Mouse (Mus musculus): ENCODE results near the gene Olfr920. TPM values are rescaled to one million over a fixed set of nuclear protein-coding genes. Genes with fewer than 3 reads are reported as not detected.

Gene Olfr920
- 0.16 and 0.20 TPM in 2 replicates for polyA plus RNA-seq (2012; rRNA removed)

DNA sequence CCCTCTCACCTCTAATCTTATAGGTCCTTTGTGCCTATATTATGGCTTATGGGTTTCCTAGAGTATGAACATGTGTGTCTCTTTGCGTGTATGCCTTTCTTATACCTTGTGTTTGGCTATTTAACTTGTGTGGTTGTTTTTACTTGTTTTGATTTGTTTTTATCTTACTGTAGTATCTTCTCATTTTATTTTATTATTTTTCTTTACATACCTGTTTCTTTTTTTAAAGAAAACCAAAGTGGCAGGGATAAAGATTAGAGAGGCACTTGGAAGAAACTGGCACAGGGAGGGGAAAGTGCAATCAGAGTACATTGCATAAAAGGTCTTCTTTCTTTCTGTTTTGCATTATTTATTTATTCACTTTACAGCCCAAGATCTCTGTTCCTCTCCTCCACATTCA, at the start of gene Olfr920:
Gene Olfr920, plus strand, starts transcription at position 301 of the 400 bp plus-strand sequence.

DNA sequence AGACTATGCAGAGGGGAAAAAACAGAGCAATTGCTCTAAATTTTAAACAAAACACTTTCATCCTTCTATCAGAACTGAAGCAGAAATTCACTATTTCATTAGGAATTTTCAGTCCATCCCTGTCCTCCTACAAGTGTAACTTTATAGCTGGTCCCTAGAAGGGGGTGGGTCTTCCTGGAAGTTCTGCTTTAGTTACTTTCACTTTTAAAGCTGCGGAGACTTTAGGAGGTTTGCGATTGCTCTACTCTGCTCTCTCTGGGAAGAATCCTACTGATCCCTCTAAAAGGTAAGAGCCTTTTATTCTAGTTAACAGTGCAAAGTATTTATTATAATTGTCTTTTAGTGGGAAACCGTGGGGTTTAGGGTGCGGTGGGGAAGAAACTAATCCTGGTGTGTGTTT, 34.0 kb upstream of the Olfr920 start, which contains the start of gene Vwa5a:
Gene Vwa5a, plus strand, starts transcription at position 167 of the 400 bp plus-strand sequence.

DNA sequence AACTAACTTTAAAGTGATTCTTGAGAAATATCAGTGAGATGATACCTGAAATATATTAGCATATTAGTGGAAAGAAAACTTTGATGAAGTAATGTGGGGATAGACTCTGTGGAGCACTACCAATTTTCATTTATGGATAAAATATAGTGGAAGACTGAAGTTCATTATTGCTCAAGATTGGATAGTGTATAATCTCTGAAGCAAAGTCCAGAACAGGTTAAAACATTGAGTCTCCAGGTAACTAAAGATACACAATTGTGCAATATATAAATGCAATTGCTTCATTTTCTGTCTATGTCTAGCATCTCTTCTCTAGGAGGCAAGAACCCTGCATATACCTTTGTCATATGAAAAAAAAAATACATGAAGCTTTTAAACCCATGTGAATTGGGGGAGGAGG, 20.7 kb downstream of the Olfr920 start, which contains the start of gene Olfr921:
Gene Olfr921, plus strand, starts transcription at position 301 of the 400 bp plus-strand sequence.

Other genes starting within 250 kb of the Olfr920 start
- gene Olfr911-ps1, start 230.7 kb upstream of the Olfr920 start, polyA plus RNA-seq (2012; rRNA removed): not detected in 2 replicates
- gene Olfr910, start 214.4 kb upstream of the Olfr920 start, polyA plus RNA-seq (2012; rRNA removed): not detected in 2 replicates
- not detected in 2 replicates for gene Olfr912, start 172.1 kb upstream of the Olfr920 start, polyA plus RNA-seq (2012; rRNA removed)
- not detected in 2 replicates for gene Olfr913, start 159.5 kb upstream of the Olfr920 start, polyA plus RNA-seq (2012; rRNA removed)
- gene Olfr914, start 147.2 kb upstream of the Olfr920 start, polyA plus RNA-seq (2012; rRNA removed): not detected in 2 replicates
- not detected in 2 replicates for gene Olfr916, start 92.4 kb upstream of the Olfr920 start, polyA plus RNA-seq (2012; rRNA removed)
- gene Olfr917, start 86.5 kb upstream of the Olfr920 start, polyA plus RNA-seq (2012; rRNA removed): not detected in 2 replicates
- not detected in 2 replicates for gene Olfr918, start 77.7 kb upstream of the Olfr920 start, polyA plus RNA-seq (2012; rRNA removed)
- gene Olfr919, start 48.6 kb upstream of the Olfr920 start, polyA plus RNA-seq (2012; rRNA removed): not detected in 2 replicates
- gene Vwa5a, start 34.0 kb upstream of the Olfr920 start, polyA plus RNA-seq (2012; rRNA removed): 15.2 and 15.4 TPM in 2 replicates
- not detected in 2 replicates for gene Olfr921, start 20.8 kb downstream of the Olfr920 start, polyA plus RNA-seq (2012; rRNA removed)
- gene Olfr922, start 62.3 kb downstream of the Olfr920 start, polyA plus RNA-seq (2012; rRNA removed): not detected in 2 replicates
- gene Olfr923, start 74.2 kb downstream of the Olfr920 start, polyA plus RNA-seq (2012; rRNA removed): not detected in 2 replicates
- gene Olfr924, start 92.2 kb downstream of the Olfr920 start, polyA plus RNA-seq (2012; rRNA removed): not detected in 2 replicates
- gene Olfr26, start 102.8 kb downstream of the Olfr920 start, polyA plus RNA-seq (2012; rRNA removed): not detected in 2 replicates
- gene Olfr926, start 124.8 kb downstream of the Olfr920 start, polyA plus RNA-seq (2012; rRNA removed): not detected in 2 replicates
- not detected in 2 replicates for gene Olfr930, start 177.5 kb downstream of the Olfr920 start, polyA plus RNA-seq (2012; rRNA removed)
- gene Olfr933, start 220.0 kb downstream of the Olfr920 start, polyA plus RNA-seq (2012; rRNA removed): not detected in 2 replicates
- gene Olfr934, start 236.0 kb downstream of the Olfr920 start, polyA plus RNA-seq (2012; rRNA removed): not detected in 2 replicates
- not detected in 2 replicates for gene Olfr935, start 247.4 kb downstream of the Olfr920 start, polyA plus RNA-seq (2012; rRNA removed)

Data from ovary, adult 2 months (tissue).